Mouse (Mus musculus): Measurements from ENCODE around the gene Vmn2r27.

Vmn2r27 gene

GRCm38 (mm10) chr6:124231756-124232155 is at the start of gene Vmn2r27:
Gene Vmn2r27 (minus strand): TSS chr6:124231856.
- in situ Hi-C loops (cut with MboI; ENCODE audit: low sequenced_read_pairs), result no loop called here

- in situ Hi-C loops (cut with MboI; ENCODE audit: low sequenced_read_pairs), result no loop called here
Measured at GRCm38 (mm10) chr6:124278291-124278690, 46.6 kb upstream of the Vmn2r27 start.

- in situ Hi-C loops (cut with MboI; ENCODE audit: low sequenced_read_pairs), result no loop called here
Measured at GRCm38 (mm10) chr6:124277641-124278040, 46.0 kb upstream of the Vmn2r27 start.

- in situ Hi-C loops (cut with MboI; ENCODE audit: low sequenced_read_pairs), result no loop called here
Measured at GRCm38 (mm10) chr6:124273231-124273880, 41.7 kb upstream of the Vmn2r27 start.

- in situ Hi-C loops (cut with MboI; ENCODE audit: low sequenced_read_pairs), result loop anchor here (5.0 kb wide), 1 partner anchor 115 kb away; no protein-coding TSS in a partner anchor
Measured at GRCm38 (mm10) chr6:124262696-124263095, 31.0 kb upstream of the Vmn2r27 start.

- in situ Hi-C loops (cut with MboI; ENCODE audit: low sequenced_read_pairs), result loop anchor here (5.0 kb wide), 1 partner anchor 117 kb away; no protein-coding TSS in a partner anchor
Measured at GRCm38 (mm10) chr6:124260198-124260931, 28.7 kb upstream of the Vmn2r27 start.

GRCm38 (mm10) chr6:124255721-124256470 is 24.2 kb upstream of the Vmn2r27 start:
- in situ Hi-C loops (cut with MboI; ENCODE audit: low sequenced_read_pairs), result loop anchor here (10.0 kb wide), 1 partner anchor 321 kb away; no protein-coding TSS in a partner anchor

GRCm38 (mm10) chr6:124202116-124202515 is 29.5 kb downstream of the Vmn2r27 start:
- in situ Hi-C loops (cut with MboI; ENCODE audit: low sequenced_read_pairs), result no loop called here

GRCm38 (mm10) chr6:124168499-124169257 is 63.0 kb downstream of the Vmn2r27 start:
- in situ Hi-C loops (cut with MboI; ENCODE audit: low sequenced_read_pairs), result no loop called here

- in situ Hi-C loops (cut with MboI; ENCODE audit: low sequenced_read_pairs), result no loop called here
Measured at GRCm38 (mm10) chr6:124166596-124166995, 65.1 kb downstream of the Vmn2r27 start.

- in situ Hi-C loops (cut with MboI; ENCODE audit: low sequenced_read_pairs), result no loop called here
Measured at GRCm38 (mm10) chr6:124149808-124150207, 81.8 kb downstream of the Vmn2r27 start.

Data from CH12F3 (cell line).